Mouse (Mus musculus) embryo, embryonic 11.5 days (tissue): ENCODE results near the gene Scamp4.

Experiments used
- DNase-seq: peaks from one replicate; pipeline ENCODE4 v3.0.0-alpha.2; 2012; ENCODE audit warnings: low read depth, low spot score

The Scamp4 gene

DNA sequence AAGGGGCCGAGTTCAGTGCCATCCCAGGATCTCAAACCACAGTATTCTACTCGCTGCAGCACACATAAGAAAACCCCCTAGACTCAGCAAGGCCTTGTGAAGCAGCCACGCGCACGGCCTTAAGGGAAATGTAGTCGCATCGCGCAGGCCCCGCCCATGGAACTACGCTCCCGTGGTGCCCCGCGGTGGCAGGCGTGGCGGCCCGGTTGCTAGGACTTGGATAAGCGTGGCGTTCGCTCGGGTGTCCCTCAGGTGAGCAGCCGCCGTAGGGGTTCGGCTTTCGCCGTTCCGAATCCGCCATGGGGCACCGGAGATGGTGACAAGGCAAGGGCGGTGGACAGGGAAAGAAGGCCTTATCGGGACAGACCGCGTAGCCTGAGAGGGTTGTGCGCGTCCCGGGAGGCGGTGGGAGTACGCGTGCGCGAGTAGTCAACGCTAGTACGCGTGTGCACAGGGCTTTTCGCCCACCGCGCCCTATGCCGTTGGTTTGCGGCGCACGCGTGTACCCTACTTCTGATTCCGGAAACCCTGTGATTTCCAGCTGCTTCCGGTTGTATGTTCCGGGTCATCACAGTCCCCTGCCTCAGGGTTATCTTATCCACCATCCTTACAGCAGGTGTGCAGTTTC lies at the start of gene Scamp4, which contains the start of gene Adat3:
Scamp4 (plus strand) TSS at position 175 of the 628 bp plus-strand sequence.
Adat3 (plus strand) TSS at position 183 of the 628 bp plus-strand sequence.
- peak; percentile 87 for DNase-seq

DNA sequence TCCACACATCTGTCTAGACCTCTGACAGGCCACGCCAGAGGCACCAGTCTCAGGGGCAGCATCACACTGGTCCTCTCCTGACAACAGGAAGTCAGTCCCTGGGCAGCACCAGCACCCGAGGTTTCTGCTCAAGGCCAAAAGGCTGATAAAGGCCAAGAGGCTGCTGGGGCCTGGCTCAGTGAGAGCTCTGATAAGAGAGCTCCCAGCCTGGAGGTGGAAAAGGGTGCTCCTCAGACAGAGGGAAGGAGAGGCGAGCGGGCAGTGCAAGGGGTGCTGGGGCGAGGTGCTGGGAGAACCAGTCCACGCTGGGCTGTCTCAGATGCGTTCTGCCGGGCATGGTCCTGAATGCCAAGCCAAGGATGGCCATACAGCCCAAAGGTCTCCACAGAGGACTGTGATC lies 49.1 kb upstream of the Scamp4 start:
- no peak for DNase-seq

- DNase-seq: no peak
Measured at GRCm38 (mm10) chr10:80553997-80554396, 48.7 kb upstream of the Scamp4 start.

DNA sequence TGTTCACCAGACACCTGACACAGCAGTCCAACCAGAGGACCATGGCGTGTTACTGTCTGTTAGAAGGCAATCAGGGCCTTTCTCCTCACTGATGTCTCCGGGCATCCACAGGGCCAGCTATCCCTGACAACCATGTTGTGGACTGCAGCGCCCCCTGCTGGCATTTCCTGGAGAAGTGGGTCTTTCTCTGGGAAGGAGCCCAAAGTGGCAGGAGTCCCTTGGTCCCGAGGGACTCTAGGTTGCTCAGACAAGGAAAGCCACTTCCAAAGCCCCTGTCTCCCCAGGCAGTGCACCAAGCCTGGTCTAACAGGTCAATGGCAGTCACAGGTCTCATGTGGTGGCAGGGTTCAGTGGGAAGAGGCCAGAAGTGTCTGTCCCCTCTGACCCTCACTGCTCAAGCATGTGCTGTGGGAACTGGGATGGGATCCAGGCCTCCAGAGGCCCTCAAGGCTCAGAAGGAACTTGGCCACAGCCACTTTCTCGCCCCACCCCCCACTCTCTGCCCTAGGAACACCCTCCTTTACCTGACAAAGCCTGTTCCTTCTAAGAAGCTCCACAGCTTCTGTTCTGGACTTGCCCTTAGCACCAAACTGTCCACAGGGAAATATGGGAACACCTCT lies 45.2 kb upstream of the Scamp4 start:
- no peak for DNase-seq

DNA sequence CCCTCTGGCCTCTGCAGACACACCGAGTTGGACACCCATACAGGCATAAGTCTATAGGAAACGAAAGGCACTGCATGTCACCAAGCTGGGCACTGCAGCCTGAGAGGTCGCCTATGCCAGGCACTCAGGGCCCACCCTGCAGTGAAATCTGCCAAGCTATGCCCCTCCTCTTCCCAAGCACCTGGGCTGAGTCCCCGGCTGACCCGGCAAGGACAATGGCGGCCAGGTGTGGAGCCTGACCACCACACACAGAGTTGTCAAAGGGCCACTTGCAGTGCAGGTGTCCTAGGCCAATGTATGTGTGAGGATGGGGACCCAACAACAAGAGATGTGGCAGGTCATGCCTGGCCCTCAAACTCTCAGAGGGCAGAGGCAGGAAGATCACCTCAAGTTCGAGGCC lies 43.2 kb upstream of the Scamp4 start:
- no peak for DNase-seq

- DNase-seq: no peak
Measured at GRCm38 (mm10) chr10:80560621-80561020, 42.1 kb upstream of the Scamp4 start.

GRCm38 (mm10) chr10:80561116-80561944 lies 41.3 kb upstream of the Scamp4 start, which contains the start of gene Rexo1:
Rexo1 (minus strand) TSS chr10:80561560.
- peak; percentile 91 for DNase-seq

- DNase-seq: peak; percentile 70
Measured at GRCm38 (mm10) chr10:80566375-80567092, 36.1 kb upstream of the Scamp4 start.

- DNase-seq: no peak
Measured at GRCm38 (mm10) chr10:80568876-80569275, 33.8 kb upstream of the Scamp4 start.

DNA sequence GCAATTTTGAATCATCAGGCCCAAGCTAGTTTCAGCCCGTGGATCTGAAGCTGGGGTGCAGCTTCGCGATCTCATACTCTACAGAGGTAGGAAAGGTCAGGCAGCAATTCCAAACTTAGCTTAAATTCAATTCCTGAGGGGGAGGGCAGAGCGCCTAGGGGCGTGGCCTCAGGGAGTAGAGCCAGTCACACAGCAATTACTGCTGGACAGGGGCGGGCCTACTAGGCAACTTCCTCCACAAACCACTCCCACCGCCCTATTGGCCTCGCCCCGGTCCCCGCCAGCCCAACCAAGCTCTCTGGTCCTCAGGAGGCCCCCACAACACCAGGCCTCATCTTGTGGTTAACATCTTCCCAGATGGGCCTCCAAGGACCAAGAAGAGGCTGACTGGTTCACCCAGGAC lies 33.0 kb upstream of the Scamp4 start:
- DNase-seq: no peak

- DNase-seq: no peak
Measured at GRCm38 (mm10) chr10:80570419-80570818, 32.3 kb upstream of the Scamp4 start.

DNA sequence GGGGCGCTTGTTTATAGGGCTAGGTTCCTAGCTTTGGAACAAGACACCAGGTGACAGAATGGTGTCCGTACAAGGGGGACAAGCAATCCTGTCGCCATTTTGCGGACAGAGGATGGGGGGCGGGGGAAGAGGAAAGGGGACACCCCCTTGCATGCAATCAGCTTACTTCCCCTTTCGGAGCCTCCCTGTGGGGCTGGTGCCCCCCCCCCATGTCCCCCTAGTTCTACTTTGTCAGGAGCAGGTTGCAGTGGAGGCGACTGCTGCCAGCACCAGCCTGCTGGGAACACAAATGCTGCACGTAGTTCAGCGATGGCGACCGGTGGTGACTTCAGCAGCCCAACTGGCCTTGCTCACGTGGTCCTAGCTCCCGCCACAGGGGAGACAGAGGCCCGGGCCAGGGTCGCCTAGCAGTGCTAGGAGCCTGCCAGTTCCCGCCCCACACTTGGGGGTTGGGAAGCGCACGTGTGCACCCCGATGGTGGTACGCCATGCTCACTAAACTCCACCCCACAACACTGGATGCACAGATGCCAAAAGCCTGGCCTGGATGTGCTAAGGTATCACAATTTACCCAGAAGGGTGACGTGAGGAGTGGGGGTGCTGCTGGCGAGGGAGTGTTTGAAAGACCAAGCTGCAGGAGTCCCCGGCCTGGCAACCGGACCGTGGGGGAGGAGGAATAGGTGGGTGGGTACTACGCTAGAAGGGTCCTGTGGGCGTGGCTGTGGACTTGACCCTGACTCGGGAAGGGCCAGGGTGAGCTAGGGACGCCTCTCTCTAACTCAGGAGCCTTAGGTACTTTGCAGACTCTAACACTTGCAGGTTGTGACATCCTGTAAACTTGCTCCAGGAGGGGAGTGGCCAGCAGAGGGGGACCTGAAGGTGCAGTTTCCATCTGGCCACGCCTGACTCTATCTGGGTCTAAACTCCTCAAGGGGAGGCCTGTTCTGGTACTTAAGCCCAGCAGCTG lies 31.5 kb upstream of the Scamp4 start:
- no peak for DNase-seq

DNA sequence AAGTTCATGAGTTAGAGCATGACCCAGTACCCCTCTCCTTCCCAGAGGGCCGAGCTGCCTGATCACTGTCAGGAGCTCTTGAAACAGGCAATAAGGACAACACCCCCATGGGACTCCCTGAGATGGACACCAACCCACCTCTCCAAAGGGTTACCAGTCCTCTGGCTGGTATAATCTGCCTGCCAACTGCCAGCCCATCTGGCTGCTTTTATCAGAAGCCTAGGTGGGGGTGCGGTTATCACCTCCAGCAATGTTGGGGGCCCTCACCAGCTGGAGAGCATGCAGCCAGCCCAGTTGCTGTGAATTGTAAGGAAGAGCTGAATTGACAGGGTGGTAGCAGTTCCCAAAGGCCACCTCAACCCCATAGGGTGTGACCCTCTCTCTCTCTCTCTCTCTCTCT lies 30.2 kb upstream of the Scamp4 start:
- DNase-seq: no peak

DNA sequence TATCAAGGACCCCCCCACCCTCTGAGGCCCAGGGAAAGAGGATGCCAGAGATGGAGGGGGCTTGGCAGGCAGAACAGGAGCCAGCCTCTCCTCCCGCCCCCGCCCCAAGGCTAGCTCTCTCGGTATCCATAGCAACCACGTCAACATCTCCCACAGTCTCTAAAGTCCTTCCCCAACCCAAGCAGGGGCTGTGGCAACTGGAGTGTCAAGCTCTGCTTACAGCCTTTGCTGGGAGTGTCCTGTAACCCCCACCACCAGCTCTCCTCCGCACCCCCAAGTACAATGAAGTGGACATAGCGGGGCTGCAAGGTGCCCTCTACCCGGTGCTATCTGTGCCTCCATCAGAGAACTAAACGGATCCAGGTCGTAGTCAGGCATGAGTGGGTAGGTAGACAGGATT lies 28.7 kb upstream of the Scamp4 start:
- DNase-seq: no peak

DNA sequence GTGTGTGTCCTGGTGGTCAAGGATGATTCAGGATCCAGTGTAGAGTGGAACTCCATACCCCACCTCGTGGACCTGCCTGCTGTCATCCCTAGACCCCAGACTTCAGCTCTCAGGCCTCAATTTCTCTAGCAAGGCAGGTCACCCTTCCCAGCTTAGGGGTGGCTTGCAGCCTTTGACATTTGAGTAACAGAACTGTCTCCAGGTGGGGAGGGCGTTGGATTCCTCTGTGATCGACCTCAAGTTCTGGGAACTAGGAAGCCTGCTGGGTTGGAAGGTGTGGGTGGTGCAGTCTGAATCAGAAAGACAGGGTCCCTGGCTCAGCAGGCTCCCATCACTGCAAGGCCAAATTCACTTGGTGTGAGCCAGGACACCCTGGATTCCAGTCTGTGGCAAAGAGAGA lies 27.8 kb upstream of the Scamp4 start:
- no peak for DNase-seq

DNA sequence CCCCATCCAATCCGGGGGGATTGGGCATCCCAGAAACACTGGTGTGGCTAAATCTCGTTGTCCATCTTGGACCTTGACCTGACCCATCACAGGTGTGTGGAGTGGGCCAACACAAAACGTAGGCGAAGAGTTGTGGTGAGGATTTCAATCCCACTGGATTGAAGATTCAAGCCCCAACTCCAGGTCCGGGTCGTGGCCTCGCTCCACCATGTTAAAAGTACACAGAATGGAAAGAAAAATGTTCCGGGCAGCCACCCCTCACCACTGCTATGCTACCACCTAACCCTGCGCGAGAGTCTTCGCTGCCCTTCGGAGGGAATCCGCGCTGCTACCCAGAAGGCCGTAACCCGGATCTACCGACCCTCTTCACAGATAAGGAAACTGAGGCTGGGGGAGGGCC lies 26.7 kb upstream of the Scamp4 start:
- DNase-seq: no peak

- no peak for DNase-seq
Measured at GRCm38 (mm10) chr10:80576351-80577194, 26.1 kb upstream of the Scamp4 start.

- DNase-seq: peak; percentile 91
Measured at GRCm38 (mm10) chr10:80577195-80578130, 25.2 kb upstream of the Scamp4 start, which contains the start of gene Klf16. Klf16 (minus strand) TSS chr10:80577321.
